Mouse (Mus musculus): ENCODE measurements around the gene Sirt4.

Sirt4 gene

GRCm38 (mm10) chr5:115432395-115432794 is 52.1 kb downstream of the Sirt4 start:
- DNase-seq = no peak

GRCm38 (mm10) chr5:115431898-115432259 is 52.6 kb downstream of the Sirt4 start:
- DNase-seq = no peak

- DNase-seq = no peak
Observed at GRCm38 (mm10) chr5:115431061-115431897, 53.2 kb downstream of the Sirt4 start.

- no peak for DNase-seq
Observed at GRCm38 (mm10) chr5:115430187-115430960, 54.2 kb downstream of the Sirt4 start.

- DNase-seq = peak in 1 of 2 experiments; percentile 58
Observed at GRCm38 (mm10) chr5:115429359-115430186, 55.0 kb downstream of the Sirt4 start, which contains the start of gene Msi1. TSS of gene Msi1 (plus strand) at chr5:115429599.

- no peak for DNase-seq
Observed at GRCm38 (mm10) chr5:115428831-115429358, 55.6 kb downstream of the Sirt4 start.
